Mouse (Mus musculus) limb, embryonic 14.5 days (tissue): ENCODE measurements around the gene 4931406C07Rik. TPM values are rescaled to one million over a fixed set of nuclear protein-coding genes. Genes with fewer than 3 reads are reported as not detected.

Experiments used
- ATAC-seq: fragments of 200-750 bp; cut with Nextera tagmentation; 2 replicates; pipeline ENCODE4 v1.8.0; 2017; ENCODE audit warnings: low read depth, moderate number of reproducible peaks, moderate TSS enrichment; ENCODE audit not compliant: low FRiP score
- DNase-seq: peaks from one replicate; pipeline ENCODE4 v3.0.0-alpha.2; 2015; ENCODE audit warnings: low spot score
- H3K27ac ChIP-seq: fragments of 300-500 bp; sonication (generic); replicated peaks from 2 replicates; pipeline ENCODE4 v1.5.1; 2014; ENCODE audit warnings: low read depth, mild to moderate bottlenecking, low read length, moderate library complexity, mixed read lengths
- H3K27me3 ChIP-seq: fragments of 300-500 bp; sonication (generic); 2 replicates; pipeline ENCODE4 v1.6.1; 2014; ENCODE audit warnings: low read length, mixed read lengths; ENCODE audit not compliant: control insufficient read depth, insufficient read depth
- H3K36me3 ChIP-seq: fragments of 300-500 bp; sonication (generic); 2 replicates; pipeline ENCODE4 v1.6.1; 2014; ENCODE audit warnings: mild to moderate bottlenecking, low read length, moderate library complexity, mixed read lengths; ENCODE audit not compliant: control insufficient read depth, insufficient read depth
- H3K4me1 ChIP-seq: fragments of 300-500 bp; sonication (generic); 2 replicates; pipeline ENCODE4 v1.6.1; 2014; ENCODE audit warnings: antibody characterized with exemption, low read length, mixed read lengths; ENCODE audit not compliant: control insufficient read depth, insufficient read depth
- H3K4me2 ChIP-seq: fragments of 300-500 bp; sonication (generic); replicated peaks from 2 replicates; pipeline ENCODE4 v1.6.1; 2014; ENCODE audit warnings: low read depth, mild to moderate bottlenecking, low read length, moderate library complexity; ENCODE audit not compliant: severe bottlenecking
- H3K4me3 ChIP-seq: fragments of 300-500 bp; sonication (generic); replicated peaks from 2 replicates; pipeline ENCODE4 v1.5.1; 2014; ENCODE audit warnings: low read length
- H3K9ac ChIP-seq: fragments of 300-500 bp; sonication (generic); 2 replicates; pipeline ENCODE4 v1.6.1; 2014; ENCODE audit warnings: mild to moderate bottlenecking, low read depth, low read length, moderate library complexity; ENCODE audit not compliant: severe bottlenecking
- H3K9me3 ChIP-seq: fragments of 300-500 bp; sonication (generic); 2 replicates; pipeline ENCODE4 v1.6.1; 2016; ENCODE audit warnings: low read length; ENCODE audit not compliant: control insufficient read depth
- POLR2A ChIP-seq: fragments of 200-500 bp; IDR thresholded peaks from 2 replicates; pipeline ENCODE4 v1.8.0; 2012; ENCODE audit warnings: inconsistent platforms, mild to moderate bottlenecking, moderate library complexity, borderline replicate concordance; ENCODE audit not compliant: insufficient read depth, insufficient read length; ENCODE audit errors: extremely low read depth
- WGBS: fragments of 180-500 bp; shearing (Covaris S2); extraction: QIAGEN DNeasy Blood & Tissue Kit; methylation state at CpG from one replicate; pipeline ENCODE4 v1.1.7; 2014; 5-methylcytosine and 5-hydroxymethylcytosine counted together
- polyA plus RNA-seq, 2 experiments: library from polyadenylated mRNA; depleted of rRNA in 1 of 2; stranded (reverse) in 1 of 2; unstranded in 1 of 2; fragments of >200 nt; fragmentation: Nextera tagmentation in 1 of 2; extraction: Ambion mirVana in 1 of 2; gene quantifications; 2 replicates each; pipeline versions ENCODE4 v1.2.1 to v1.2.3; 2012 to 2014

The 4931406C07Rik gene
- polyA plus RNA-seq, 2 experiments = 9.5 to 22.9 TPM

- no peaks in the 10 kb centered on the region for H3K9me3 ChIP-seq
- peaks cover 48% of the 10 kb centered on the region for H3K36me3 ChIP-seq
- H3K9ac ChIP-seq = no peak overlapping the region
- no peak for TF ChIP-seq POLR2A
- H3K4me3 ChIP-seq = no peak overlapping the region
- peaks cover 12% of the 10 kb centered on the region for H3K4me1 ChIP-seq
- no peaks in the 10 kb centered on the region for H3K27me3 ChIP-seq
- H3K4me2 ChIP-seq = no peak overlapping the region
- 93% methylated on average over 4 of the region's 4 CpGs for WGBS
- no peak for DNase-seq
- no peak for ATAC-seq
- no peak overlapping the region for H3K27ac ChIP-seq
Observed at GRCm38 (mm10) chr9:15276855-15277254, 29.4 kb downstream of the 4931406C07Rik start.

- Histone ChIP-seq H3K9ac (no peak overlapping the region), H3K27ac (no peak overlapping the region), H3K4me3 (no peak overlapping the region), H3K4me1 (peaks cover 6% of the 10 kb centered on the region), H3K4me2 (no peak overlapping the region), H3K36me3 (peaks cover 76% of the 10 kb centered on the region), H3K27me3 (no peaks in the 10 kb centered on the region), H3K9me3 (no peaks in the 10 kb centered on the region)
- DNase-seq (no peak), ATAC-seq (no peak)
- no peak for TF ChIP-seq POLR2A
- WGBS = 92% methylated on average over 2 of the region's 2 CpGs
Observed at GRCm38 (mm10) chr9:15273981-15274380, 32.3 kb downstream of the 4931406C07Rik start.

GRCm38 (mm10) chr9:15263487-15263886 is 42.8 kb downstream of the 4931406C07Rik start:
- Histone ChIP-seq H3K27ac (no peak overlapping the region), H3K9ac (no peak overlapping the region), H3K9me3 (no peaks in the 10 kb centered on the region), H3K4me2 (no peak overlapping the region), H3K36me3 (peaks cover 77% of the 10 kb centered on the region), H3K4me3 (no peak overlapping the region), H3K4me1 (no peaks in the 10 kb centered on the region), H3K27me3 (no peaks in the 10 kb centered on the region)
- ATAC-seq (no peak), DNase-seq (no peak)
- no peak for TF ChIP-seq POLR2A
- WGBS = 96% methylated on average over 10 of the region's 10 CpGs

GRCm38 (mm10) chr9:15261980-15262379 is 44.3 kb downstream of the 4931406C07Rik start:
- ATAC-seq (no peak), DNase-seq (no peak)
- Histone ChIP-seq H3K4me3 (no peak overlapping the region), H3K27ac (no peak overlapping the region), H3K27me3 (no peaks in the 10 kb centered on the region), H3K9ac (no peak overlapping the region), H3K9me3 (no peaks in the 10 kb centered on the region), H3K4me2 (no peak overlapping the region), H3K36me3 (peaks cover 63% of the 10 kb centered on the region), H3K4me1 (no peaks in the 10 kb centered on the region)
- WGBS = 95% methylated on average over 8 of the region's 8 CpGs
- no peak for TF ChIP-seq POLR2A

DNA sequence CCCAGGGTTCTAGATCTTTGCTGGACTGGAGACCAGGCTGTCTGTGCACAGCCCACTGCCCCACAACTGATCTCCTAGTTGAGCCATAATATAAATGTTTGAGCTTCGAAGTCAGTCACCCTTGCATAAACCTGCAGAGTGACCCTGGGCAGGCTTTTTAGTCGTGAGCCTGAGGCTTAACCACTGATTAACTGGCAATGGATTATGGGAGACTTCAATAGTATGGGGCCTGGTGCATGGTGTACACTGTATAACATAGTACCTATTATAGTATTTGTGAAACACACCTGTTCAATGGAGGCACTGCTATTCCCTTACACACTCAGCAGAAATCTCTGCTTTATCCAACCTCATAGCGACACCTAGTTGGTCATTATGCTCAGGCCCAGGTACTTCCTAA is 50.0 kb downstream of the 4931406C07Rik start:
- H3K4me2 ChIP-seq = no peak overlapping the region
- no peak overlapping the region for H3K27ac ChIP-seq
- ATAC-seq (no peak), DNase-seq (no peak)
- H3K9ac ChIP-seq = no peak overlapping the region
- WGBS = 74% methylated on average over 3 of the region's 3 CpGs
- no peaks in the 10 kb centered on the region for H3K9me3 ChIP-seq
- peaks cover 9% of the 10 kb centered on the region for H3K36me3 ChIP-seq
- H3K27me3 ChIP-seq = no peaks in the 10 kb centered on the region
- no peak overlapping the region for H3K4me3 ChIP-seq
- no peaks in the 10 kb centered on the region for H3K4me1 ChIP-seq
- TF ChIP-seq POLR2A = no peak

DNA sequence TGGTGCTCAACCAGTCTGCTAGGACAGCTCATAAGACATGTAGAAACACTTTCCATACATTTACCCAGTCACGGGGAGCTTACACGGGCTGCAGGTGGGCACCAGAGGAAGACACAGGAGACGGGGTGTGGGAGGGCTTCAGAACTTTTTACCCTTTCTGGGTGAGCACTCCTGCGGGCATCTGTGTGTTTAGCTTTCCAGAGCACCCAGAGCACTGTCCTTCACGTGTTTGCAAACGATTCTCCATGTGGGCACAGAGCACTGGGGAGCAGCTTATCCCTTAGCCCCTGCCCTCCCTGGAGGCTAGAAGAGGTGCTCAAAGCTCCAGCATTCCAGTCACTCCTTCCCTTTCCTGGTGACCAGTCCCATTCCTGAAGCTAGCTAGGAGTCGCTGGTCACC is 51.7 kb downstream of the 4931406C07Rik start:
- no peak overlapping the region for H3K4me2 ChIP-seq
- ATAC-seq = no peak
- DNase-seq = no peak
- no peak for TF ChIP-seq POLR2A
- H3K36me3 ChIP-seq = no peaks in the 10 kb centered on the region
- no peaks in the 10 kb centered on the region for H3K27me3 ChIP-seq
- H3K9me3 ChIP-seq = no peaks in the 10 kb centered on the region
- no peak overlapping the region for H3K27ac ChIP-seq
- H3K9ac ChIP-seq = no peak overlapping the region
- H3K4me3 ChIP-seq = no peak overlapping the region
- 88% methylated on average over 7 of the region's 7 CpGs for WGBS
- no peaks in the 10 kb centered on the region for H3K4me1 ChIP-seq
